8 mouse cellular contexts compared by ENCODE assay signal in genomic region chr10:7725751-7726500, GRCm38 (mm10). TPM values are rescaled to one million over a fixed set of nuclear protein-coding genes. Genes with fewer than 3 reads are reported as not detected.
DNase-seq lines count a peak whose midpoint lies in the region; ATAC-seq lines count a peak whose summit lies in the region.

Gene Katna1, plus strand, starts transcription at chr10:7726000.

- peak; percentile 98 for ATAC-seq in megakaryocyte progenitor cell, adult 5-6 weeks (replicated peaks; ENCODE audit: poor library complexity)

- peak; percentile 95 for DNase-seq in adipocyte (ENCODE audit: low spot score)
- DNase-seq in embryo, embryonic 10 days (ENCODE audit: low spot score), result peak; percentile 99
- peak; percentile 95 for DNase-seq in gastrocnemius, postnatal 10 days
- DNase-seq in induced T-regulatory cell, adult 2 months (ENCODE audit: low read depth), result peak; percentile 99
- DNase-seq in left cerebral cortex, adult 9 months (ENCODE audit: low spot score in 2 of 2), result peak; percentile 71 to 88
- peak; percentile 93 for DNase-seq in right cerebral cortex, postnatal 14 days
- DNase-seq in urinary bladder, postnatal 36 days (ENCODE audit: low spot score in 2 of 2), result peak; percentile 85 to 94

RNA-seq across cellular contexts. Expression of gene Katna1, which starts in this region (rescaled TPM):
- total RNA-seq in gastrocnemius, postnatal 10 days (2021), result 10 to 100 TPM; 12.8 to 15.1 TPM
- total RNA-seq in megakaryocyte progenitor cell, adult 5-6 weeks (2015), result 59.4 and 80.0 TPM in 2 replicates
- total RNA-seq in megakaryocyte progenitor cell, adult 5-6 weeks (2017), result 54.3 and 56.4 TPM in 2 replicates

Comparison
In these comparisons a context has a peak if more than half of its experiments do, and no peak if none do; other contexts are left out.
1. Peak in every context shown above with its lines: DNase-seq and ATAC-seq.